Mouse (Mus musculus): ENCODE results near the gene Idh3g. TPM values are rescaled to one million over a fixed set of nuclear protein-coding genes. Genes with fewer than 3 reads are reported as not detected.

Idh3g gene
- polyA plus RNA-seq, 1 experiment, result 831 TPM

DNA sequence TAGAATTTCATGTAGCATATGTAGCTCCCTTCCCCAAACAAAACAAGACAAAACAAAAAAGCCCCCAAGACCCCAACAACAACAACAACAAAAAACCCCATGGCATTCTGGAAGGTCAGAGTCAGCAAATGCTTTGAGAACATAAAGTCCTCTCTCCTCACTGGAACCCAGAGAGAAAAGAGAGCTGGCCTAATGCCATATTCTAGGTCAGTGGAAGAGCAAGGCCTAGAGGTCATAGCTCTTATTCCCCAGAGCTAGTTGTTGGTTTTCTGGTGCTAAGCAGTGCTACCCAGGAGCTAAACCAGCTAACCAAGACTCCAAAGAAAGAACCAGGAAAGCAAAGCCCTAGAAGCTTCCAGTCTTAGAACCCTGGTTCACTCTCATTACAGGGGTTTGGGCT, 1.0 kb downstream of the Idh3g start:
- peak overlapping the region; percentile 84 for H3K27ac ChIP-seq (ENCODE audit: insufficient read depth, low read depth, low read length)
- TF ChIP-seq POLR2A (IDR thresholded peaks at IDR 0.05; ENCODE audit: low read depth, low read length) (no peak), CTCF (conservative IDR thresholded peaks at IDR 0.05; ENCODE audit: insufficient read depth, insufficient read length, low read depth, low read length) (no peak)
- H3K4me3 ChIP-seq (ENCODE audit: insufficient read depth, low read depth, low read length), result peak overlapping the region; percentile 62
- no peaks in the 10 kb centered on the region; the same call in 1 of the 2 replicates for H3K36me3 ChIP-seq (ENCODE audit: control insufficient read depth, insufficient read depth, low read length)
- H3K4me1 ChIP-seq (ENCODE audit: control insufficient read depth, insufficient read depth, low read length), result peaks cover 8% of the 10 kb centered on the region; the same call in 1 of the 2 replicates
- H3K27me3 ChIP-seq (replicated peaks; ENCODE audit: control insufficient read depth, insufficient read depth, low read length), result no peaks in the 10 kb centered on the region
- DNase-seq, result peak; percentile 58

DNA sequence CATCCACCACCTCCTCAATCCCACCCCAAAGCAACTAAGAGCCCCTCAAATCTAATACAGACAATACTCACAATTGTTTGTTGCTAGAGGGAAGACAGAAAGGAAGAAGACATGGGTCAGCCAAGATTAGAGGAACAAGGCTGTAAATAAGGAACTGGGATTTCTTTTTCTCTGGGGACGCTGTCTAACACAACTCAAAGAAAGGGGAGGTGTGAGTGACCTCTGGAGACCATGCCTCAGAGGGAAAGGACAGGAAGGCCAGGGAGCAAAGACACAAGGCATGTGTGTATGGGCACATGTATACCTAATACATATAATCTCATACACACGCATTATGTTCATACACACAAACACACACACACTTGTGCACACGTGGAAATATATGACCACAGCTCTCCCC, 4.5 kb downstream of the Idh3g start:
- TF ChIP-seq POLR2A (IDR thresholded peaks at IDR 0.05; ENCODE audit: low read depth, low read length) (no peak), CTCF (conservative IDR thresholded peaks at IDR 0.05; ENCODE audit: insufficient read depth, insufficient read length, low read depth, low read length) (no peak)
- 77% methylated on average over 3 of the region's 3 CpGs for WGBS
- DNase-seq, result no peak
- Histone ChIP-seq H3K27me3 (replicated peaks; ENCODE audit: control insufficient read depth, insufficient read depth, low read length) (no peaks in the 10 kb centered on the region), H3K36me3 (ENCODE audit: control insufficient read depth, insufficient read depth, low read length) (peaks cover 1% of the 10 kb centered on the region; the same call in 1 of the 2 replicates), H3K4me1 (ENCODE audit: control insufficient read depth, insufficient read depth, low read length) (peaks cover 8% of the 10 kb centered on the region; the same call in 1 of the 2 replicates), H3K4me3 (ENCODE audit: insufficient read depth, low read depth, low read length) (no peak overlapping the region), H3K27ac (ENCODE audit: insufficient read depth, low read depth, low read length) (no peak overlapping the region)

DNA sequence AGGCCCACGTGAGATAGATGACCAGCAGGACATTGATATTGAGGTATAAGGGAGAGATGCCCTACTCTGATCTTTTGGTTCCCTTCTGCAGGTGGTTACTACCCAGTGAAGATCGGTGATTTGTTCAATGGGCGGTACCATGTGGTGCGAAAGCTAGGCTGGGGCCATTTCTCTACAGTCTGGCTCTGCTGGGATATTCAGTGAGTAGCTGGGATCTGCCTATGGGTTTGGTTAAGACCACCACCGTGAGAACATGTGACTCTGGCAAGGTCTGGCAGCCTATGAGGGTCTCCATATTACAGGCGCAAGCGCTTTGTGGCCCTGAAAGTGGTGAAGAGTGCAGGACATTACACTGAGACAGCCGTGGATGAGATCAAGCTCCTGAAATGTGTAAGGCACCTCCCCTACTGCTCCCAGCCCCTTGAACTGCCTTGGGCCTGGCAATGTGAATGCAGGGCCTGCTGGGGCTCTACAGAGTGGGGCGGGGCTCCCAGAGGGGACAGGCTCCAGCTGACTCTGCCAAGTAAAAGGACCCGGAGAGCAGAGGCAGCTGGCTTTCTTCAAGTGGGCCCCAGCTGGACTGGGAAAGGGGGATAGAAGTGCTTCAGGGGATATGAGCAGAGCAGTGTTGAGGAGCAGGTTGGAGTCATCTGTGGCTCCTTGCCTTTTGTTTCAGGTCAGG, 11.8 kb downstream of the Idh3g start:
- H3K4me3 ChIP-seq (ENCODE audit: insufficient read depth, low read depth, low read length), result no peak overlapping the region
- no peaks in the 10 kb centered on the region for H3K4me1 ChIP-seq (ENCODE audit: control insufficient read depth, insufficient read depth, low read length)
- 63% methylated on average over 10 of the region's 10 CpGs for WGBS
- H3K27me3 ChIP-seq (replicated peaks; ENCODE audit: control insufficient read depth, insufficient read depth, low read length), result no peaks in the 10 kb centered on the region
- peaks cover 1% of the 10 kb centered on the region; the same call in 1 of the 2 replicates for H3K36me3 ChIP-seq (ENCODE audit: control insufficient read depth, insufficient read depth, low read length)
- TF ChIP-seq POLR2A (IDR thresholded peaks at IDR 0.05; ENCODE audit: low read depth, low read length) (no peak), CTCF (conservative IDR thresholded peaks at IDR 0.05; ENCODE audit: insufficient read depth, insufficient read length, low read depth, low read length) (no peak)
- peak; percentile 20 for DNase-seq
- H3K27ac ChIP-seq (ENCODE audit: insufficient read depth, low read depth, low read length), result no peak overlapping the region

DNA sequence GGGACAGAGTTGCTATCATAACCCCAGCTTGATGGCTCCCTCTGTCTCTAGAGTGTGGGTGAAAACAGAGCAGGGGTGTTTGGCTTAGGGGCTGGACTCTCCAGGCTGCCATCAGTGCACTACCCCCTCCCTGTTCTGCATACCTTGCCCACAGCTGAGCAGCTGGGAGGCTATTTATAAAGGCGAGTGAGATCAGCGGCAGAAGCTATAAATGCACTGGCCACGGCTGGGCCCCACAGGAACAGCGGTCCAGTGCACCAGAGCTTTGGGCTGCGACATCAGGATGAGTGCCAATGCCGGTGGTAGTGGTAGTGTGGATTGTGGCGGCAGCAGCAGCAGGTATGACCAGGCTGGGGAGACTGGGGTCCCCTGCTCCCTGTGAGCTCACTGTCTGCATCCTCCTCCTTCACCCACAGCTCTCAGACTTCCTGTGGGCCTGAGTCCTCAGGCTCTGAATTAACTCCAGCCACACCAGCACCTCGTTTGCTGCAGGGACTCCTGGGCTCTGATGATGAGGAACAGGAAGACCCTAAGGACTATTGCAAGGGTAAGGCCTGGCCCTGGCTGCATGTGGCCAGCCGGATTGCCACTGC, 12.4 kb downstream of the Idh3g start, which contains the start of gene Srpk3:
TSS of gene Srpk3 (plus strand) at position 238 of the 593 bp plus-strand sequence.
- DNase-seq, result peak; percentile 17
- 8% methylated on average over 9 of the region's 9 CpGs for WGBS
- TF ChIP-seq POLR2A (IDR thresholded peaks at IDR 0.05; ENCODE audit: low read depth, low read length) (no peak), CTCF (conservative IDR thresholded peaks at IDR 0.05; ENCODE audit: insufficient read depth, insufficient read length, low read depth, low read length) (no peak)
- H3K4me1 ChIP-seq (ENCODE audit: control insufficient read depth, insufficient read depth, low read length), result no peaks in the 10 kb centered on the region
- no peaks in the 10 kb centered on the region; the same call in 1 of the 2 replicates for H3K36me3 ChIP-seq (ENCODE audit: control insufficient read depth, insufficient read depth, low read length)
- H3K4me3 ChIP-seq (ENCODE audit: insufficient read depth, low read depth, low read length), result no peak within 1 kb of the TSS
- H3K27me3 ChIP-seq (replicated peaks; ENCODE audit: control insufficient read depth, insufficient read depth, low read length), result no peaks in the 10 kb centered on the region
- H3K27ac ChIP-seq (ENCODE audit: insufficient read depth, low read depth, low read length), result no peak within 1 kb of the TSS

DNA sequence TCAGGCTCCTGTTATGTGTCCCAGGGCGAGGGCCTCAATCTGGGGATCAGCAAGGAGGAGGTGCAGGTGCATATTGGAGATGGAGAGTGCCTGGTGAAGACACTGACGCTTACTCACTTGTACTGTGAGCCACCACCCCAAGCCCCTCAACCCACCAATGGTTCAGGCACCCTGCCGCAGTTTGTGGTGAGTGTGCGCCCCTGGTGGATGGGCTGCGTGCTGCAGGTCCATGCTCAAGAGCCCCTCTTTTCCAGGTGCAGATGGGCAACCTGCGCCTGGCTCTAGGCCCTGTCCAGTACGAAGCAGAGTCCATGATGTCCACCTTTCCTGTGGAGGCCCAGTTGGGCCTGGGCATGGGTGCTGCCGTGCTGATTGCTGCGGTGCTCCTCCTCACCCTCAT, 19.4 kb downstream of the Idh3g start:
- DNase-seq, result no peak
- TF ChIP-seq CTCF (conservative IDR thresholded peaks at IDR 0.05; ENCODE audit: insufficient read depth, insufficient read length, low read depth, low read length) (no peak; the same call in 1 of the 2 replicates), POLR2A (IDR thresholded peaks at IDR 0.05; ENCODE audit: low read depth, low read length) (no peak)
- WGBS, result 69% methylated on average over 9 of the region's 9 CpGs

DNA sequence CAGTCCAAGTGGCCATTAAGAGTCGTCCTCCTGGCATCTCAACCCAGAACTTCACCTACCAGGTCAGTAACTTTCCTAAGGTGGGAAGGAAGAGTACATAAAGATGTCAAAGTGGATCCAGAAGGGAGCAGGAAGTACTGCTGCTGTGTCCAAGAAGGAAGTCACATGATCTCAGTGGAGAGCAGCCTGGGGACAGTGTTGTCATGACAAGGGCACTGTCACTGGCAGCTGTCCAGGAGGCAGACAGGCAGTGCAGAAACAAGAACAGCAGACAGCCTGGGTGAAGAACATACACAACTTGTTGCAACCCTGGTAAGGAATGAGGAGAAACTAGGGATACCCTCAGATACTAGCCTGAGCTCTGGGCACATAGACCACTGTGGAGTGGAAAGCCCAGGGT, 21.4 kb downstream of the Idh3g start:
- Histone ChIP-seq H3K36me3 (ENCODE audit: control insufficient read depth, insufficient read depth, low read length) (no peaks in the 10 kb centered on the region), H3K27ac (ENCODE audit: insufficient read depth, low read depth, low read length) (peak overlapping the region; percentile 51; the same call in 1 of the 2 replicates), H3K4me1 (ENCODE audit: control insufficient read depth, insufficient read depth, low read length) (0 out of 2 replicates have a peak, but pooled peaks cover 2% of the 10 kb centered on the region), H3K27me3 (replicated peaks; ENCODE audit: control insufficient read depth, insufficient read depth, low read length) (no peaks in the 10 kb centered on the region), H3K4me3 (ENCODE audit: insufficient read depth, low read depth, low read length) (no peak overlapping the region)
- TF ChIP-seq CTCF (conservative IDR thresholded peaks at IDR 0.05; ENCODE audit: insufficient read depth, insufficient read length, low read depth, low read length), result no peak
- 39% methylated on average over 1 of the region's 1 CpGs for WGBS
- peak; percentile 82 for DNase-seq

More for the DNA sequence above, 19.4 kb downstream of the Idh3g start:
- Histone ChIP-seq H3K36me3 (ENCODE audit: control insufficient read depth, insufficient read depth, low read length) (no peaks in the 10 kb centered on the region), H3K4me3 (ENCODE audit: insufficient read depth, low read depth, low read length) (no peak overlapping the region), H3K27me3 (replicated peaks; ENCODE audit: control insufficient read depth, insufficient read depth, low read length) (no peaks in the 10 kb centered on the region), H3K4me1 (ENCODE audit: control insufficient read depth, insufficient read depth, low read length) (0 out of 2 replicates have a peak, but pooled peaks cover 2% of the 10 kb centered on the region), H3K27ac (ENCODE audit: insufficient read depth, low read depth, low read length) (no peak overlapping the region)

DNA sequence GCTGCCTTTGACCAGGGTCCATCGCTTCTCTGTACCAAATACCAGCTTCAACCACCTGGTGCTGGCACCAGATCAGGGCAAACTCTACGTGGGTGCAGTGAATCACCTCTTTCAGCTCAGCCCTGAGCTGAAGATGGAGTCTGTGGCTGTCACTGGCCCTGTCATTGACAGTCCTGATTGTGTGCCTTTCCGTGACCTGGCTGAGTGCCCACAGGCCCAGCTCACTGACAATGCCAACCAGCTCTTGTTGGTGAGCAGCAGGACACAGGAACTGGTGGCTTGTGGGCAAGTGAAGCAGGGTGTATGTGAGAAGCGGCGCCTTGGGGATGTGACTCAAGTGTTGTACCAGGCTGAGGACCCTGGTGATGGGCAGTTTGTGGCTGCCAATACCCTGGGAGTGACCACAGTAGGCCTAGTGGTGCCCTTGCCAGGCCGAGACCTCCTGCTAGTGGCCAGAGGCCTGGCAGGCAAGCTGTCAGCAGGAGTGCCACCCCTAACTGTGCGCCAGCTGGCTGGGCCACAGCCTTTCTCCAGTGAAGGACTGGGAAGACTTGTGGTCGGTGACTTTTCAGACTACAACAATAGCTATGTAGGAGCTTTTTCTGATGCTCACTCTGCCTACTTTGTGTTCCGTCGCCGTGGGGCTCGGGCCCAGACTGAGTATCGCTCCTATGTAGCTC, 27.9 kb downstream of the Idh3g start:
- Histone ChIP-seq H3K4me3 (ENCODE audit: insufficient read depth, low read depth, low read length) (no peak overlapping the region), H3K36me3 (ENCODE audit: control insufficient read depth, insufficient read depth, low read length) (no peaks in the 10 kb centered on the region), H3K27ac (ENCODE audit: insufficient read depth, low read depth, low read length) (no peak overlapping the region), H3K4me1 (ENCODE audit: control insufficient read depth, insufficient read depth, low read length) (no peaks in the 10 kb centered on the region), H3K27me3 (replicated peaks; ENCODE audit: control insufficient read depth, insufficient read depth, low read length) (no peaks in the 10 kb centered on the region)
- WGBS, result 84% methylated on average over 13 of the region's 13 CpGs
- TF ChIP-seq POLR2A (IDR thresholded peaks at IDR 0.05; ENCODE audit: low read depth, low read length) (no peak), CTCF (conservative IDR thresholded peaks at IDR 0.05; ENCODE audit: insufficient read depth, insufficient read length, low read depth, low read length) (no peak)
- no peak for DNase-seq

Measured in kidney, adult 2 months (tissue).